Mouse (Mus musculus): ENCODE results near the gene Pakap. TPM values are rescaled to one million over a fixed set of nuclear protein-coding genes. Genes with fewer than 3 reads are reported as not detected.

Pakap gene
- polyA plus RNA-seq, 1 experiment from 2014 or later: 1.7 TPM

DNA sequence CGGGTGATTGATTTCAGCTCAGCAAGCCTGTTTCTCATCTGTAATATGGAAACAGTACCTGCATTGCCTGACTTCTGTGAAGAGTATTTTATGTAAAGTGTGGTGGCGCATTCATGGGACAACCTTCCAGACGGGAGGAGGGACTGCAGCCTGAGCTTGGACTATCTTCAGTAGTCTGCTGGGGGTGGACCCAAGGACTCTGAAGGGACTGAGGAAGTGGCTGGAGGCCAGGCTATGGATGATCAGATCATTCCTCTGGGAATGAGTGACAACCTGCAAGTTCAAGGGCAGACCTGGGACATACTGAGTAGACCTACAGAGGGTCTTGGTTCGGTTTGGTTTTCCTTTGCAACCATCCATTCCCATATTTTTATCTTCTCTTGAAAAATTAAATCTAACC, 154.3 kb downstream of the Pakap start:
- Histone ChIP-seq H3K4me1 (ENCODE audit: control insufficient read depth, low read depth, low read length) (no peaks in the 10 kb centered on the region), H3K4me3 (ENCODE audit: low read depth, low read length) (no peak overlapping the region), H3K4me2 (ENCODE audit: low read depth, low read length) (no peak overlapping the region), H3K27ac (ENCODE audit: low read length) (no peak overlapping the region), H3K27me3 (ENCODE audit: control insufficient read depth, insufficient read depth, low read depth, low read length) (no peaks in the 10 kb centered on the region), H3K36me3 (ENCODE audit: control insufficient read depth, insufficient read depth) (no peaks in the 10 kb centered on the region), H3K9me3 (replicated peaks; ENCODE audit: control insufficient read depth, low read length) (no peaks in the 10 kb centered on the region), H3K9ac (ENCODE audit: low read depth, low read length) (no peak overlapping the region)
- WGBS (ENCODE audit: insufficient replicate concordance): 65% methylated on average over 4 of the region's 4 CpGs
- no peak for ATAC-seq (ENCODE audit: low read depth)

- no peaks in the 10 kb centered on the region for H3K36me3 ChIP-seq (ENCODE audit: control insufficient read depth, insufficient read depth)
- H3K9ac ChIP-seq (ENCODE audit: low read depth, low read length): no peak overlapping the region
- no peaks in the 10 kb centered on the region for H3K9me3 ChIP-seq (replicated peaks; ENCODE audit: control insufficient read depth, low read length)
- no peak overlapping the region for H3K4me2 ChIP-seq (ENCODE audit: low read depth, low read length)
- ATAC-seq (ENCODE audit: low read depth): no peak
- no peaks in the 10 kb centered on the region for H3K27me3 ChIP-seq (ENCODE audit: control insufficient read depth, insufficient read depth, low read depth, low read length)
- H3K27ac ChIP-seq (ENCODE audit: low read length): no peak overlapping the region
- no peak overlapping the region for H3K4me3 ChIP-seq (ENCODE audit: low read depth, low read length)
- H3K4me1 ChIP-seq (ENCODE audit: control insufficient read depth, low read depth, low read length): no peaks in the 10 kb centered on the region
- 48% methylated on average over 2 of the region's 2 CpGs for WGBS (ENCODE audit: insufficient replicate concordance)
These were observed 155.7 kb downstream of the Pakap start for GRCm38 (mm10) chr4:57723659-57724058.

DNA sequence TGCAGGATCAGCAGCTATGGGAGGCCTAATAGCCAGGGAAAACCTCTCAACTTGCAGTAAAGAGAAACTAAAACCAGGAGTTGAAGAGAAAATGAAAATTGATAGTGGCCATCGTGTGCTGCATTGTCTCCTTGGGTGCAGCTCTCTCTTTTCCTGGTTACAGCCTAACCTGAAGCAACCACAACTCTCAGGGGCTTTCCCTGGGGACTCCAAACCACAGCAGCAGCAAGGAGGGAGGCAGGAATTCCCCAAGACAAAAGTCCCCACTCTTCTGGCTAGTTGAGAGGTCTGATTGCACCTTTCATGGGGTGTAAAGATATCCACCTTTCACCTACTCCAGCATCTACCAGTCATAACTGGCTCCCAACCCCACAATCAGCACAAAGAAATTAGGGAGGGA, 157.6 kb downstream of the Pakap start:
- no peaks in the 10 kb centered on the region for H3K4me1 ChIP-seq (ENCODE audit: control insufficient read depth, low read depth, low read length)
- WGBS (ENCODE audit: insufficient replicate concordance): 42% methylated on average over 1 of the region's 1 CpGs
- H3K9ac ChIP-seq (ENCODE audit: low read depth, low read length): no peak overlapping the region
- H3K9me3 ChIP-seq (replicated peaks; ENCODE audit: control insufficient read depth, low read length): no peaks in the 10 kb centered on the region
- no peak overlapping the region for H3K27ac ChIP-seq (ENCODE audit: low read length)
- H3K27me3 ChIP-seq (ENCODE audit: control insufficient read depth, insufficient read depth, low read depth, low read length): no peaks in the 10 kb centered on the region
- ATAC-seq (ENCODE audit: low read depth): no peak
- no peak overlapping the region for H3K4me3 ChIP-seq (ENCODE audit: low read depth, low read length)
- no peak overlapping the region for H3K4me2 ChIP-seq (ENCODE audit: low read depth, low read length)
- H3K36me3 ChIP-seq (ENCODE audit: control insufficient read depth, insufficient read depth): no peaks in the 10 kb centered on the region

GRCm38 (mm10) chr4:57728611-57729183, 160.7 kb downstream of the Pakap start:
- Histone ChIP-seq H3K27ac (ENCODE audit: low read length) (no peak overlapping the region), H3K9ac (ENCODE audit: low read depth, low read length) (no peak overlapping the region), H3K27me3 (ENCODE audit: control insufficient read depth, insufficient read depth, low read depth, low read length) (no peaks in the 10 kb centered on the region), H3K4me2 (ENCODE audit: low read depth, low read length) (no peak overlapping the region), H3K4me3 (ENCODE audit: low read depth, low read length) (no peak overlapping the region), H3K9me3 (replicated peaks; ENCODE audit: control insufficient read depth, low read length) (no peaks in the 10 kb centered on the region), H3K4me1 (ENCODE audit: control insufficient read depth, low read depth, low read length) (no peaks in the 10 kb centered on the region), H3K36me3 (ENCODE audit: control insufficient read depth, insufficient read depth) (no peaks in the 10 kb centered on the region)
- WGBS (ENCODE audit: insufficient replicate concordance): 55% methylated on average over 4 of the region's 4 CpGs
- no peak for ATAC-seq (ENCODE audit: low read depth)

GRCm38 (mm10) chr4:57730047-57730446, 162.1 kb downstream of the Pakap start:
- Histone ChIP-seq H3K4me3 (ENCODE audit: low read depth, low read length) (no peak overlapping the region), H3K9ac (ENCODE audit: low read depth, low read length) (no peak overlapping the region)
- WGBS (ENCODE audit: insufficient replicate concordance): 72% methylated on average over 6 of the region's 6 CpGs

DNA sequence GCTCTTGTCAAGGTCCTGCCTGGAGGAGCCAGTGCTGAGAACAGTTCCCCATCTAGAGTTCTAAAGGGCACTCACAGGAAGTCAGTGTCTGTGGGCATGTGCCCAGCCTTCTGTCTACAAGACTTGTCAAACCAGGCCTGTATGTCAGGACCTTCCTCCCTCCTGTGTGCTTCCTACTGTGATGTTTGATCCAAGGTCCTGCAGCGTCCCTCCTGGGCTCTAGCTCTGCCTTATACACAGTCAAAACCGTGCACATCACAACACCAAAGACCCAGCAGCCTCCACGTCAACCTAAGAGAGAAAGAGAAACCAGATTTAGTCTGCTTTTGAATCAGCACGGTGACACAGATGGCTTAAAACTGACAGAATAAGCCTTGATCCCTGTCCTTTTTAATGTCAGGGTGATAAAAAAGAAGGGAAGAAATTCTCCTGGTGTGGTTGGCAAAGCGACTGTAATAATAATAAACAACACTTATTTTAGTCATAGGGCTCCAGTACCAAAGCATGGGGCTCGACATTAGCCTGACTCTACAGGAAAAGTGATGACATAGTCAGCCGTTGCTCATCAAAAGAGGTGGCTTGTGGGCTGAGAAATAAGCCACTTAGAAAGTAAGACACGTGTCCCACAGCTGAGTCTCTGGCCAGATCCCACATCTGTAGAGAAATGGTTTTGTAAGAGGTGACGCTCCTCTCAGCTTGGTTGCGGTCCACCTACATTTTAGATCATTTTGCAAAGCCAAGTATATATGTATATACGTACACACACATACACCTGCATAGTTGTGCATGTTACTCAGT, 163.0 kb downstream of the Pakap start:
- Histone ChIP-seq H3K9me3 (replicated peaks; ENCODE audit: control insufficient read depth, low read length) (no peaks in the 10 kb centered on the region), H3K4me2 (ENCODE audit: low read depth, low read length) (no peak overlapping the region), H3K4me3 (ENCODE audit: low read depth, low read length) (no peak overlapping the region), H3K4me1 (ENCODE audit: control insufficient read depth, low read depth, low read length) (no peaks in the 10 kb centered on the region), H3K27ac (ENCODE audit: low read length) (no peak overlapping the region), H3K27me3 (ENCODE audit: control insufficient read depth, insufficient read depth, low read depth, low read length) (no peaks in the 10 kb centered on the region), H3K9ac (ENCODE audit: low read depth, low read length) (no peak overlapping the region), H3K36me3 (ENCODE audit: control insufficient read depth, insufficient read depth) (no peaks in the 10 kb centered on the region)
- 58% methylated on average over 11 of the region's 11 CpGs for WGBS (ENCODE audit: insufficient replicate concordance)
- no peak for ATAC-seq (ENCODE audit: low read depth)

More at GRCm38 (mm10) chr4:57730047-57730446, 162.1 kb downstream of the Pakap start:
- Histone ChIP-seq H3K4me2 (ENCODE audit: low read depth, low read length) (no peak overlapping the region), H3K36me3 (ENCODE audit: control insufficient read depth, insufficient read depth) (no peaks in the 10 kb centered on the region), H3K27me3 (ENCODE audit: control insufficient read depth, insufficient read depth, low read depth, low read length) (no peaks in the 10 kb centered on the region), H3K4me1 (ENCODE audit: control insufficient read depth, low read depth, low read length) (no peaks in the 10 kb centered on the region), H3K9me3 (replicated peaks; ENCODE audit: control insufficient read depth, low read length) (no peaks in the 10 kb centered on the region), H3K27ac (ENCODE audit: low read length) (no peak overlapping the region)
- ATAC-seq (ENCODE audit: low read depth): no peak

DNA sequence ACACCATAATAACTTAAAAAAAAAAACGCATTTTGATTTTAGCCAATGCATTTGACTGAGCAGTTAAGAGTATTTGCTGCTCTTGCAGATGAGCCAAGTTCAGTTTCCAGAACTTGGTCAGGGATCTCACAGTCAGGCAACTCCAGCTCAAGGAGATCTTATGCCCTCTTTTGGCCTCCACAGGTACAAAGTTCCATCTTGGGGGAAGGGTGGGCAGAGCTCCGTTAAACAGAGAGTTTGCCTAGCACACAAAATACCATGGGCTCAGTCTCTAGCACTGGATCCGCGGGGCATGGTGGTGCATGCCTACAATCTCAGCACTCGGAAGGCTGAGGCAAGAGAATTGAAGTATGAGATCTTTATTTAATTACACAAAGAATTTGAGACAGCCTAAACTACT, 164.4 kb downstream of the Pakap start:
- Histone ChIP-seq H3K4me2 (ENCODE audit: low read depth, low read length) (no peak overlapping the region), H3K4me3 (ENCODE audit: low read depth, low read length) (no peak overlapping the region), H3K36me3 (ENCODE audit: control insufficient read depth, insufficient read depth) (no peaks in the 10 kb centered on the region), H3K9me3 (replicated peaks; ENCODE audit: control insufficient read depth, low read length) (no peaks in the 10 kb centered on the region), H3K4me1 (ENCODE audit: control insufficient read depth, low read depth, low read length) (no peaks in the 10 kb centered on the region), H3K9ac (ENCODE audit: low read depth, low read length) (no peak overlapping the region), H3K27ac (ENCODE audit: low read length) (no peak overlapping the region), H3K27me3 (ENCODE audit: control insufficient read depth, insufficient read depth, low read depth, low read length) (no peaks in the 10 kb centered on the region)
- ATAC-seq (ENCODE audit: low read depth): no peak
- WGBS (ENCODE audit: insufficient replicate concordance): 51% methylated on average over 5 of the region's 5 CpGs

- no peak for ATAC-seq (ENCODE audit: low read depth)
- H3K27me3 ChIP-seq (ENCODE audit: control insufficient read depth, insufficient read depth, low read depth, low read length): no peaks in the 10 kb centered on the region
- 43% methylated on average over 3 of the region's 3 CpGs for WGBS (ENCODE audit: insufficient replicate concordance)
These were observed 165.5 kb downstream of the Pakap start for GRCm38 (mm10) chr4:57733445-57733844.

DNA sequence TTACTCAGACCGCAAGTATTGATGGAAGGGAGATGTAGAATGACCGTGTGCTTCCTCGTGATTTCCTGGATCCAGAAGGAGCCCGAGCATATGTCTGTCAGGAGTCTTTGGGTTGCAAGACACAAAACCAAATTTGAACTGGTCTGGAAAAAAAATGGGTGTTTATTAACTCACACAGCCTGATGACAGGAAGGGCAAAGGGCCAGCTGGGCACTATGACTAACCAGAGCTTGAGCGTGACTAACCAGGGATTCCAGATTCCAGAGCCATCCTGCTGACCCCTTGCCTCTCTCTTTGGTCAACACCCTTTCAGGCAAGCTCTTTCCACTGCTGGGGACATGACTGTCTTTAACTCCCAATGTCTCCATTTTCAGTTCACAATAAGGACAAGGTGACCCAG, 167.4 kb downstream of the Pakap start:
- WGBS (ENCODE audit: insufficient replicate concordance): 70% methylated on average over 5 of the region's 5 CpGs
- H3K9ac ChIP-seq (ENCODE audit: low read depth, low read length): no peak overlapping the region
- no peak for ATAC-seq (ENCODE audit: low read depth)

More at GRCm38 (mm10) chr4:57733445-57733844, 165.5 kb downstream of the Pakap start:
- H3K9ac ChIP-seq (ENCODE audit: low read depth, low read length): no peak overlapping the region
- no peak overlapping the region for H3K27ac ChIP-seq (ENCODE audit: low read length)
- no peaks in the 10 kb centered on the region for H3K4me1 ChIP-seq (ENCODE audit: control insufficient read depth, low read depth, low read length)
- no peak overlapping the region for H3K4me3 ChIP-seq (ENCODE audit: low read depth, low read length)
- H3K9me3 ChIP-seq (replicated peaks; ENCODE audit: control insufficient read depth, low read length): no peaks in the 10 kb centered on the region
- H3K36me3 ChIP-seq (ENCODE audit: control insufficient read depth, insufficient read depth): no peaks in the 10 kb centered on the region
- no peak overlapping the region for H3K4me2 ChIP-seq (ENCODE audit: low read depth, low read length)

More for the DNA sequence above, 167.4 kb downstream of the Pakap start:
- Histone ChIP-seq H3K27me3 (ENCODE audit: control insufficient read depth, insufficient read depth, low read depth, low read length) (no peaks in the 10 kb centered on the region), H3K27ac (ENCODE audit: low read length) (no peak overlapping the region), H3K4me1 (ENCODE audit: control insufficient read depth, low read depth, low read length) (no peaks in the 10 kb centered on the region), H3K4me3 (ENCODE audit: low read depth, low read length) (no peak overlapping the region), H3K36me3 (ENCODE audit: control insufficient read depth, insufficient read depth) (no peaks in the 10 kb centered on the region), H3K4me2 (ENCODE audit: low read depth, low read length) (no peak overlapping the region), H3K9me3 (replicated peaks; ENCODE audit: control insufficient read depth, low read length) (no peaks in the 10 kb centered on the region)

All from liver, embryonic 16.5 days (tissue).